Comparison of ENCODE assay signal across 26 mouse cellular contexts in the genomic region with DNA sequence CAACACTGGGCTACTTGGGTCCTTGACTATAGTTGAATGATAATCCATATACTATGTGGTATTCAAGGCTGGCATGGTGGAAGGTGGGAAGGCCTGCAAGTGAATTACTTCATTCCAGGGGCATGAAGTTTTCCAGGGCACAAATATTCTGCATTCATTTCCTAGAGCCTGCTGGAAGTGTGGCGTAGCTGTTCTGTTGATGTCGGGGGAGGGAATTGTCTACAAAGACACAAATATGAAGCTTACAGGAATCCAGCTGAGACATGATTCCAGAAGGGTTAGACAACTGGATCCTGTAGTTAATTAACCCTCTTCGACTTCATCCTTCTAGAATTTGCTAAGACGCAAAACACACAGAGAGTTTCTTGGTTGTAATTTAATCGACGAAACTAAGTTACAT.
DNase-seq lines count a peak whose midpoint lies in the region; ATAC-seq and TF ChIP-seq lines count a peak whose summit lies in the region.
"Had no signal": no experiment of that assay in that cellular context is flagged by ENCODE, and none has a peak within 500 bp of the region (broad histone marks: within the 10 kb centered on the region; RNA-seq: fewer than 3 reads in every experiment).

No protein-coding gene starts in this region.

- H3K9ac ChIP-seq in kidney, postnatal 0 days (ENCODE audit: low read depth, low read length) = no peak overlapping the region
- H3K9ac ChIP-seq in neural tube, embryonic 12.5 days = no peak overlapping the region
- H3K9ac ChIP-seq in neural tube, embryonic 15.5 days (replicated peaks) = no peak overlapping the region
- H3K9ac ChIP-seq: embryonic facial prominence, embryonic 13.5 days; forebrain, embryonic 12.5 days; forebrain, postnatal 0 days; hindbrain, embryonic 13.5 days; limb, embryonic 12.5 days; midbrain, embryonic 15.5 days had no signal

- no peak for TF ChIP-seq POLR2A in kidney, adult 2 months (IDR thresholded peaks at IDR 0.05; ENCODE audit: low read depth, low read length)

- no peaks in the 10 kb centered on the region for H3K36me3 ChIP-seq in kidney, postnatal 0 days (ENCODE audit: insufficient read depth, low read length)
- no peaks in the 10 kb centered on the region for H3K36me3 ChIP-seq in kidney, adult 2 months (ENCODE audit: control insufficient read depth, insufficient read depth, low read length)
- H3K36me3 ChIP-seq in neural tube, embryonic 12.5 days = no peaks in the 10 kb centered on the region
- H3K36me3 ChIP-seq in neural tube, embryonic 15.5 days = no peaks in the 10 kb centered on the region
- H3K36me3 ChIP-seq: embryonic facial prominence, embryonic 13.5 days; forebrain, embryonic 12.5 days; hindbrain, embryonic 13.5 days; limb, embryonic 12.5 days; midbrain, embryonic 15.5 days had no signal

- ATAC-seq in kidney, postnatal 0 days (replicated peaks; ENCODE audit: low FRiP score, low read depth) = no peak
- ATAC-seq in neural tube, embryonic 12.5 days (ENCODE audit: low FRiP score, low read depth) = no peak
- ATAC-seq in neural tube, embryonic 15.5 days (ENCODE audit: low FRiP score) = no peak
- ATAC-seq: forebrain, postnatal 0 days; intestine, embryonic 16.5 days; midbrain, embryonic 15.5 days had no signal

- no peak overlapping the region for H3K4me3 ChIP-seq in kidney, postnatal 0 days (replicated peaks; ENCODE audit: low read depth, low read length)
- no peak overlapping the region for H3K4me3 ChIP-seq in kidney, adult 2 months (ENCODE audit: insufficient read depth, low read depth, low read length)
- no peak overlapping the region for H3K4me3 ChIP-seq in neural tube, embryonic 12.5 days
- H3K4me3 ChIP-seq in neural tube, embryonic 15.5 days (replicated peaks) = no peak overlapping the region
- H3K4me3 ChIP-seq: embryonic facial prominence, embryonic 13.5 days; forebrain, embryonic 12.5 days; hindbrain, embryonic 13.5 days; limb, embryonic 12.5 days; megakaryocyte, embryonic 14.5 days; midbrain, embryonic 15.5 days had no signal

- H3K27me3 ChIP-seq in kidney, postnatal 0 days (ENCODE audit: insufficient read depth, low read length) = no peaks in the 10 kb centered on the region
- no peaks in the 10 kb centered on the region for H3K27me3 ChIP-seq in kidney, adult 2 months (replicated peaks; ENCODE audit: control insufficient read depth, insufficient read depth, low read length)
- no peaks in the 10 kb centered on the region; the same call in 1 of the 2 replicates for H3K27me3 ChIP-seq in neural tube, embryonic 12.5 days (replicated peaks)
- no peaks in the 10 kb centered on the region for H3K27me3 ChIP-seq in neural tube, embryonic 15.5 days (replicated peaks)
- H3K27me3 ChIP-seq: embryonic facial prominence, embryonic 13.5 days; forebrain, embryonic 12.5 days; hindbrain, embryonic 13.5 days; midbrain, embryonic 15.5 days had no signal

- TF ChIP-seq CTCF in kidney, postnatal 0 days (IDR thresholded peaks at IDR 0.05; ENCODE audit: low read depth) = no peak
- TF ChIP-seq CTCF in kidney, adult 2 months (conservative IDR thresholded peaks at IDR 0.05; ENCODE audit: insufficient read depth, insufficient read length, low read depth, low read length) = no peak

- H3K9me3 ChIP-seq in kidney, postnatal 0 days (replicated peaks; ENCODE audit: low read length) = no peaks in the 10 kb centered on the region
- no peaks in the 10 kb centered on the region for H3K9me3 ChIP-seq in neural tube, embryonic 12.5 days
- no peaks in the 10 kb centered on the region for H3K9me3 ChIP-seq in neural tube, embryonic 15.5 days (replicated peaks)
- H3K9me3 ChIP-seq: embryonic facial prominence, embryonic 13.5 days; forebrain, embryonic 12.5 days; hindbrain, embryonic 13.5 days; limb, embryonic 12.5 days; megakaryocyte, embryonic 14.5 days; midbrain, embryonic 15.5 days had no signal

- H3K4me2 ChIP-seq in kidney, postnatal 0 days (ENCODE audit: low read length) = no peak overlapping the region
- H3K4me2 ChIP-seq in neural tube, embryonic 12.5 days (replicated peaks) = 0 out of 2 replicates have a peak overlapping the region, but pooled peaks have one; percentile 6
- H3K4me2 ChIP-seq in neural tube, embryonic 15.5 days = no peak overlapping the region
- H3K4me2 ChIP-seq: embryonic facial prominence, embryonic 13.5 days; forebrain, embryonic 12.5 days; heart, embryonic 11.5 days; hindbrain, embryonic 13.5 days; liver, embryonic 11.5 days; midbrain, embryonic 15.5 days had no signal

- H3K4me1 ChIP-seq in kidney, postnatal 0 days (replicated peaks; ENCODE audit: insufficient read depth, low read length) = peaks cover 10% of the 10 kb centered on the region; the same call in 1 of the 2 replicates
- no peaks in the 10 kb centered on the region for H3K4me1 ChIP-seq in kidney, adult 2 months (ENCODE audit: control insufficient read depth, insufficient read depth, low read length)
- H3K4me1 ChIP-seq in neural tube, embryonic 12.5 days = peaks cover 26% of the 10 kb centered on the region
- H3K4me1 ChIP-seq in neural tube, embryonic 15.5 days = peaks cover 28% of the 10 kb centered on the region
- H3K4me1 ChIP-seq: megakaryocyte, embryonic 14.5 days had no signal

- peak; percentile 76 for DNase-seq in heart, adult 11 months
- no peak for DNase-seq in heart, adult 8-10 months (ENCODE audit: low spot score)
- peak; percentile 59 for DNase-seq in kidney, postnatal 0 days (ENCODE audit: low spot score)
- DNase-seq in kidney, adult 2 months = no peak
- no peak for DNase-seq in adrenal gland, postnatal 10 days
- DNase-seq: cerebellum, adult 8-10 months; cerebellum, postnatal 25 days; forebrain, postnatal 0 days; heart, postnatal 36 days; layer of hippocampus, adult 9-11 months; lung, postnatal 4 days; right cerebral cortex, postnatal 4 days; thymus, adult 2 months; thymus, postnatal 36 days had no signal

- no peak overlapping the region for H3K27ac ChIP-seq in kidney, postnatal 0 days
- no peak overlapping the region for H3K27ac ChIP-seq in kidney, adult 2 months (ENCODE audit: insufficient read depth, low read depth, low read length)
- no peak overlapping the region for H3K27ac ChIP-seq in neural tube, embryonic 12.5 days
- no peak overlapping the region for H3K27ac ChIP-seq in neural tube, embryonic 15.5 days (replicated peaks)
- H3K27ac ChIP-seq: embryonic facial prominence, embryonic 13.5 days; forebrain, embryonic 12.5 days; limb, embryonic 12.5 days; stomach, postnatal 0 days had no signal

- WGBS in kidney, postnatal 0 days = 39% methylated on average over 6 of the region's 6 CpGs
- WGBS in kidney, adult 2 months = 45% methylated on average over 6 of the region's 6 CpGs
- 57% methylated on average over 6 of the region's 6 CpGs for WGBS in neural tube, embryonic 12.5 days
- WGBS in neural tube, embryonic 15.5 days = 52% methylated on average over 6 of the region's 6 CpGs

Comparison
In these comparisons a context has a peak if more than half of its experiments do, and no peak if none do; other contexts are left out.
1. DNase-seq: peak in heart, adult 11 months (single experiment) and kidney, postnatal 0 days (single experiment); none in heart, adult 8-10 months (single experiment), kidney, adult 2 months (single experiment) and adrenal gland, postnatal 10 days (single experiment).